Mouse (Mus musculus): ENCODE data around the gene Tlr6. TPM values are rescaled to one million over a fixed set of nuclear protein-coding genes. Genes with fewer than 3 reads are reported as not detected.

Tlr6 gene
- polyA plus RNA-seq, 1 experiment from 2014 or later, result 0.09 TPM

- Histone ChIP-seq H3K27ac (replicated peaks; ENCODE audit: low read depth, low read length) (no peak overlapping the region), H3K27me3 (ENCODE audit: control insufficient read depth, insufficient read depth, low read length) (no peaks in the 10 kb centered on the region), H3K9ac (ENCODE audit: low read length) (no peak overlapping the region), H3K4me1 (ENCODE audit: control insufficient read depth, insufficient read depth, low read length) (no peaks in the 10 kb centered on the region), H3K4me3 (ENCODE audit: low read depth, low read length) (no peak overlapping the region), H3K36me3 (ENCODE audit: control insufficient read depth, insufficient read depth, low read length) (no peaks in the 10 kb centered on the region), H3K4me2 (ENCODE audit: low read depth, severe bottlenecking) (no peak overlapping the region), H3K9me3 (ENCODE audit: control insufficient read depth, low read length) (no peaks in the 10 kb centered on the region)
- 92% methylated on average over 9 of the region's 9 CpGs for WGBS
- DNase-seq (ENCODE audit: low spot score), result no peak
- no peak for ATAC-seq (ENCODE audit: insufficient number of reproducible peaks, low FRiP score, low TSS enrichment, low read depth)
Observed at GRCm38 (mm10) chr5:64917161-64917560, 42.7 kb downstream of the Tlr6 start.

GRCm38 (mm10) chr5:64908585-64909284 lies 51.2 kb downstream of the Tlr6 start:
- WGBS, result 88% methylated on average over 6 of the region's 6 CpGs

GRCm38 (mm10) chr5:64907906-64908305 lies 52.0 kb downstream of the Tlr6 start:
- H3K4me3 ChIP-seq (ENCODE audit: low read depth, low read length), result no peak overlapping the region
- H3K9me3 ChIP-seq (ENCODE audit: control insufficient read depth, low read length), result no peaks in the 10 kb centered on the region
- DNase-seq (ENCODE audit: low spot score), result no peak
- no peak overlapping the region for H3K9ac ChIP-seq (ENCODE audit: low read length)
- H3K4me1 ChIP-seq (ENCODE audit: control insufficient read depth, insufficient read depth, low read length), result no peaks in the 10 kb centered on the region
- H3K4me2 ChIP-seq (ENCODE audit: low read depth, severe bottlenecking), result no peak overlapping the region
- H3K27ac ChIP-seq (replicated peaks; ENCODE audit: low read depth, low read length), result no peak overlapping the region
- H3K36me3 ChIP-seq (ENCODE audit: control insufficient read depth, insufficient read depth, low read length), result no peaks in the 10 kb centered on the region
- ATAC-seq (ENCODE audit: insufficient number of reproducible peaks, low FRiP score, low TSS enrichment, low read depth), result no peak
- H3K27me3 ChIP-seq (ENCODE audit: control insufficient read depth, insufficient read depth, low read length), result no peaks in the 10 kb centered on the region
- WGBS, result 91% methylated on average over 5 of the region's 5 CpGs

More at GRCm38 (mm10) chr5:64908585-64909284, 51.2 kb downstream of the Tlr6 start:
- Histone ChIP-seq H3K4me3 (ENCODE audit: low read depth, low read length) (no peak overlapping the region), H3K27ac (replicated peaks; ENCODE audit: low read depth, low read length) (no peak overlapping the region), H3K9me3 (ENCODE audit: control insufficient read depth, low read length) (no peaks in the 10 kb centered on the region), H3K27me3 (ENCODE audit: control insufficient read depth, insufficient read depth, low read length) (no peaks in the 10 kb centered on the region), H3K4me1 (ENCODE audit: control insufficient read depth, insufficient read depth, low read length) (no peaks in the 10 kb centered on the region), H3K4me2 (ENCODE audit: low read depth, severe bottlenecking) (no peak overlapping the region), H3K9ac (ENCODE audit: low read length) (no peak overlapping the region), H3K36me3 (ENCODE audit: control insufficient read depth, insufficient read depth, low read length) (no peaks in the 10 kb centered on the region)
- DNase-seq (ENCODE audit: low spot score) (no peak), ATAC-seq (ENCODE audit: insufficient number of reproducible peaks, low FRiP score, low TSS enrichment, low read depth) (no peak)

GRCm38 (mm10) chr5:64905516-64906271 lies 54.2 kb downstream of the Tlr6 start:
- WGBS, result 71% methylated on average over 11 of the region's 14 CpGs
- no peak overlapping the region for H3K4me3 ChIP-seq (ENCODE audit: low read depth, low read length)
- no peak overlapping the region for H3K27ac ChIP-seq (replicated peaks; ENCODE audit: low read depth, low read length)
- ATAC-seq (ENCODE audit: insufficient number of reproducible peaks, low FRiP score, low TSS enrichment, low read depth) (no peak), DNase-seq (ENCODE audit: low spot score) (no peak)
- no peaks in the 10 kb centered on the region for H3K9me3 ChIP-seq (ENCODE audit: control insufficient read depth, low read length)
- H3K4me2 ChIP-seq (ENCODE audit: low read depth, severe bottlenecking), result no peak overlapping the region
- no peaks in the 10 kb centered on the region for H3K27me3 ChIP-seq (ENCODE audit: control insufficient read depth, insufficient read depth, low read length)
- no peak overlapping the region for H3K9ac ChIP-seq (ENCODE audit: low read length)
- no peaks in the 10 kb centered on the region for H3K36me3 ChIP-seq (ENCODE audit: control insufficient read depth, insufficient read depth, low read length)
- H3K4me1 ChIP-seq (ENCODE audit: control insufficient read depth, insufficient read depth, low read length), result no peaks in the 10 kb centered on the region

MicroRNAs encoded within 50 kb of the gene (microRNA counts, 519-probe panel; counts per million panel counts)
- microRNA mmu-miR-574-3p (2,457 counts per million, percentile 22 among the panel's probes with 10 or more counts), microRNA mmu-miR-574-5p (not detected)

Small RNA genes lying within 50 kb of the gene (microRNA-seq; reads per million reads assigned to microRNA genes)
- 60.7 reads per million, percentile 42 among the genes with 10 or more reads in this experiment for gene Mir574

Other genes starting within 250 kb of the Tlr6 start
- 38.6 and 43.6 TPM in 2 replicates for gene Klf3, start 156.7 kb downstream of the Tlr6 start, polyA plus RNA-seq (2014; fragmentation: Nextera tagmentation; extraction: Ambion mirVana)
- 0.23 and 0.36 TPM in 2 replicates for gene Tlr1, start 26.5 kb downstream of the Tlr6 start, polyA plus RNA-seq (2014; fragmentation: Nextera tagmentation; extraction: Ambion mirVana)
- gene Fam114a1, start 10.0 kb upstream of the Tlr6 start, polyA plus RNA-seq (2014; fragmentation: Nextera tagmentation; extraction: Ambion mirVana), result 20.1 and 20.8 TPM in 2 replicates
- 0.16 and 0.20 TPM in 2 replicates for gene Tmem156, start 132.0 kb upstream of the Tlr6 start, polyA plus RNA-seq (2014; fragmentation: Nextera tagmentation; extraction: Ambion mirVana)
- 15.5 and 16.1 TPM in 2 replicates for gene Klhl5, start 147.4 kb upstream of the Tlr6 start, polyA plus RNA-seq (2014; fragmentation: Nextera tagmentation; extraction: Ambion mirVana)
- 12.5 and 15.8 TPM in 2 replicates for gene Wdr19, start 239.6 kb upstream of the Tlr6 start, polyA plus RNA-seq (2014; fragmentation: Nextera tagmentation; extraction: Ambion mirVana)

Measured in limb, embryonic 11.5 days (tissue).